23 mouse cellular contexts compared by ENCODE assay signal in the genomic region with DNA sequence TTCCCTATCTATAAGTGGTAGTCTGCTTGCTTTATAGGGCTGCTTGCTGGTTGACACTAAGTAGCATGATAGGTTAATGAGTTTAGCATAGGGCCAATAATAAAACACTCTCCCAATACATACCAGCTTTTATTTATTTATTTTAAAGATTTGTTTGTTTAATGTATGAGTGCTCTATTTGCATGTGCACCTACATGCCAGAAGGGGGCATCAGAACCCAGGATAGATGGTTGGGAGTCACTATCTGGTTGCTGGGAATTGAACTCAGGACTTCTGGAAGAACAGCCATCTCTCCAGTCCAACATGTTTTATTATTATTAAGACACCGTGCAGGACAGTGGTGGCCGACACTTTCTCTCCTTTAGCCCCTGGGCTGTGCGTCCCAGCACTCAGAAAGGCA. TPM values are rescaled to one million over a fixed set of nuclear protein-coding genes. Genes with fewer than 3 reads are reported as not detected.
"Had no signal": no experiment of that assay in that cellular context is flagged by ENCODE, and none has a peak within 500 bp of the region (broad histone marks: within the 10 kb centered on the region; RNA-seq: fewer than 3 reads in every experiment).

No protein-coding gene starts in this region.

- H3K9me3 ChIP-seq: kidney, embryonic 15.5 days; neural tube, embryonic 12.5 days had no signal

- DNase-seq: kidney, adult 2 months; kidney, postnatal 14 days; layer of hippocampus, postnatal 36 days; left cerebral cortex, postnatal 4 days; lung, postnatal 36 days; midbrain, embryonic 14.5 days; retina, postnatal 1 day; right cerebral cortex, postnatal 4 days; spleen, adult 18-20 months; thymus, adult 2 months; thymus, postnatal 25 days had no signal

- H3K4me3 ChIP-seq: kidney, embryonic 15.5 days; neural tube, embryonic 12.5 days had no signal

- H3K36me3 ChIP-seq: kidney, embryonic 15.5 days; neural tube, embryonic 12.5 days had no signal

- H3K9ac ChIP-seq: kidney, embryonic 15.5 days; neural tube, embryonic 12.5 days had no signal

- H3K27ac ChIP-seq: kidney, embryonic 15.5 days; neural tube, embryonic 12.5 days had no signal

- H3K4me2 ChIP-seq: kidney, embryonic 15.5 days; liver, embryonic 11.5 days; neural tube, embryonic 12.5 days had no signal

RNA-seq across cellular contexts. Expression of a gene that starts 2.7 kb away (rescaled TPM):
- total RNA-seq: megakaryocyte progenitor cell, adult 5-6 weeks; monocyte, adult 5-6 weeks; neutrophil, adult 5-6 weeks had no signal
- polyA plus RNA-seq: kidney, adult 2 months; kidney, embryonic 15.5 days; large intestine, adult 2 months; liver, embryonic 16.5 days; lung, embryonic 16.5 days; stomach, embryonic 14.5 days; testis, adult 2 months; urinary bladder, adult 2 months had no signal

RNA-seq across cellular contexts. Expression of a gene that starts 16.0 kb away (rescaled TPM):
- total RNA-seq: megakaryocyte progenitor cell, adult 5-6 weeks; monocyte, adult 5-6 weeks; neutrophil, adult 5-6 weeks had no signal

RNA-seq across cellular contexts. Expression of a gene that starts 51.4 kb away (rescaled TPM):
- total RNA-seq: megakaryocyte progenitor cell, adult 5-6 weeks; monocyte, adult 5-6 weeks; neutrophil, adult 5-6 weeks had no signal
- polyA plus RNA-seq: midbrain, embryonic 14.5 days; testis, adult 2 months had no signal

RNA-seq across cellular contexts. Expression of a gene that starts 54.1 kb away (rescaled TPM):
- total RNA-seq: layer of hippocampus, postnatal 36 days; megakaryocyte progenitor cell, adult 5-6 weeks; monocyte, adult 5-6 weeks; neutrophil, adult 5-6 weeks had no signal
- polyA plus RNA-seq: kidney, adult 2 months; large intestine, adult 2 months; stomach, embryonic 14.5 days; urinary bladder, adult 2 months had no signal
